Mouse (Mus musculus) v-Abl transformed pro-B cells (cell line): ENCODE measurements around the gene Galnt12.
"Not testable (repeated sequence)": the region's sequence is repeated elsewhere in the genome, so short reads cannot be mapped to it uniquely, and the experiment has no call there.

Source experiments
- in situ Hi-C, 2 experiments: fragments of 400-800 bp; cut with MboI; formaldehyde crosslinking; loops; one replicate each; pipeline ENCODE4 v1.15.1; 2025; ENCODE audit not compliant: unreplicated experiment in 2 of 2

Gene Galnt12

GRCm38 (mm10) chr4:47091493-47092386 is at the start of gene Galnt12:
Gene Galnt12, plus strand, starts transcription at chr4:47091909.
- in situ Hi-C loops, result loop anchor here in 1 of 2 experiments (10.0 kb wide), 1 partner anchor 263 kb away; the partner anchor contains the start of gene Tgfbr1

GRCm38 (mm10) chr4:47043866-47044265 is 47.8 kb upstream of the Galnt12 start:
- in situ Hi-C loops, result loop anchor here (10.0 to 25.0 kb wide), 3 partner anchors 682 to 832 kb away; no protein-coding TSS in a partner anchor

- in situ Hi-C loops, result loop anchor here (5.0 to 25.0 kb wide), 4 partner anchors 435 to 835 kb away; no protein-coding TSS in a partner anchor
Measured at GRCm38 (mm10) chr4:47046974-47047373, 44.7 kb upstream of the Galnt12 start.

GRCm38 (mm10) chr4:47047765-47048164 is 43.9 kb upstream of the Galnt12 start:
- in situ Hi-C loops, result loop anchor here (5.0 to 25.0 kb wide), 4 partner anchors 435 to 835 kb away; no protein-coding TSS in a partner anchor

- in situ Hi-C loops, result loop anchor here (5.0 to 25.0 kb wide), 4 partner anchors 437 to 837 kb away; no protein-coding TSS in a partner anchor
Measured at GRCm38 (mm10) chr4:47049216-47049615, 42.5 kb upstream of the Galnt12 start.

GRCm38 (mm10) chr4:47050167-47050566 is 41.5 kb upstream of the Galnt12 start:
- in situ Hi-C loops, result no loop called here

- in situ Hi-C loops, result no loop called here
Measured at GRCm38 (mm10) chr4:47050642-47051381, 40.9 kb upstream of the Galnt12 start.

GRCm38 (mm10) chr4:47051905-47052304 is 39.8 kb upstream of the Galnt12 start:
- in situ Hi-C loops, result no loop called here

GRCm38 (mm10) chr4:47055170-47055569 is 36.5 kb upstream of the Galnt12 start:
- in situ Hi-C loops, result not testable (repeated sequence)

- in situ Hi-C loops, result no loop called here
Measured at GRCm38 (mm10) chr4:47055570-47056080, 36.1 kb upstream of the Galnt12 start.

GRCm38 (mm10) chr4:47056791-47057509 is 34.8 kb upstream of the Galnt12 start, which contains the start of gene Anks6:
Gene Anks6, minus strand, starts transcription at chr4:47057427.
- in situ Hi-C loops, result no loop called here

- in situ Hi-C loops, result no loop called here
Measured at GRCm38 (mm10) chr4:47057510-47058325, 34.0 kb upstream of the Galnt12 start.

GRCm38 (mm10) chr4:47060900-47061299 is 30.8 kb upstream of the Galnt12 start:
- in situ Hi-C loops, result no loop called here

- in situ Hi-C loops, result no loop called here
Measured at GRCm38 (mm10) chr4:47075054-47075453, 16.7 kb upstream of the Galnt12 start.

- in situ Hi-C loops, result no loop called here
Measured at GRCm38 (mm10) chr4:47079997-47080646, 11.6 kb upstream of the Galnt12 start.

- in situ Hi-C loops, result no loop called here
Measured at GRCm38 (mm10) chr4:47080647-47081010, 11.1 kb upstream of the Galnt12 start.

GRCm38 (mm10) chr4:47083824-47084223 is 7.9 kb upstream of the Galnt12 start:
- in situ Hi-C loops, result no loop called here

GRCm38 (mm10) chr4:47088671-47089070 is 3.0 kb upstream of the Galnt12 start:
- in situ Hi-C loops, result no loop called here
